Mouse (Mus musculus) gastrocnemius, postnatal 4 days (tissue): Measurements from ENCODE around the gene Zswim1. TPM values are rescaled to one million over a fixed set of nuclear protein-coding genes. Genes with fewer than 3 reads are reported as not detected.
"Not testable (repeated sequence)": the region's sequence is repeated elsewhere in the genome, so short reads cannot be mapped to it uniquely, and the experiment has no call there.

ENCODE experiments used
- DNase-seq, 2 experiments: peaks; one replicate each; pipeline ENCODE4 v3.0.0; 2021 to 2022; ENCODE audit warnings: low spot score in 2 of 2, mixed read lengths in 2 of 2
- total RNA-seq, 2 experiments: library from RNA; stranded (reverse); gene quantifications; 2 replicates each; pipeline ENCODE4 v1.2.3; 2021

Zswim1 gene
- total RNA-seq, 2 experiments from 2014 or later: 4.7 to 5.9 TPM

- DNase-seq: peak in 1 of 2 experiments; percentile 73
Measured at GRCm38 (mm10) chr2:164862179-164862861, 39.8 kb downstream of the Zswim1 start.

- not testable (repeated sequence) for DNase-seq
Measured at GRCm38 (mm10) chr2:164863411-164863810, 40.9 kb downstream of the Zswim1 start.

- DNase-seq: no peak
Measured at GRCm38 (mm10) chr2:164864593-164864992, 42.1 kb downstream of the Zswim1 start.

GRCm38 (mm10) chr2:164866741-164867551, 44.5 kb downstream of the Zswim1 start:
- DNase-seq: peak in 1 of 2 experiments; percentile 60

- no peak for DNase-seq
Measured at GRCm38 (mm10) chr2:164867566-164867965, 45.1 kb downstream of the Zswim1 start.

- no peak for DNase-seq
Measured at GRCm38 (mm10) chr2:164868491-164868890, 46.0 kb downstream of the Zswim1 start.

- DNase-seq: no peak
Measured at GRCm38 (mm10) chr2:164871602-164872303, 49.3 kb downstream of the Zswim1 start.

GRCm38 (mm10) chr2:164873621-164874020, 51.1 kb downstream of the Zswim1 start:
- no peak for DNase-seq

- peak in 1 of 2 experiments; percentile 29 for DNase-seq
Measured at GRCm38 (mm10) chr2:164874239-164874769, 51.8 kb downstream of the Zswim1 start.

GRCm38 (mm10) chr2:164875648-164876047, 53.2 kb downstream of the Zswim1 start:
- not testable (repeated sequence) for DNase-seq

Other genes starting within 250 kb of the Zswim1 start
- not detected for gene Spint3, start 249.2 kb upstream of the Zswim1 start, total RNA-seq
- not detected for gene Wfdc6a, start 237.2 kb upstream of the Zswim1 start, total RNA-seq
- not detected for gene Eppin, start 229.1 kb upstream of the Zswim1 start, total RNA-seq
- gene Wfdc6b, start 209.2 kb upstream of the Zswim1 start, total RNA-seq: not detected
- not detected for gene Wfdc8, start 209.1 kb upstream of the Zswim1 start, total RNA-seq
- gene Wfdc16, start 183.9 kb upstream of the Zswim1 start, total RNA-seq: not detected
- not detected for gene Wfdc10, start 166.6 kb upstream of the Zswim1 start, total RNA-seq
- gene Wfdc9, start 166.1 kb upstream of the Zswim1 start, total RNA-seq: not detected
- gene Wfdc11, start 148.6 kb upstream of the Zswim1 start, total RNA-seq: not detected
- not detected for gene Wfdc13, start 137.6 kb upstream of the Zswim1 start, total RNA-seq
- not detected for gene Spint4, start 124.2 kb upstream of the Zswim1 start, total RNA-seq
- gene Spint5, start 107.4 kb upstream of the Zswim1 start, total RNA-seq: not detected
- gene Wfdc3, start 76.8 kb upstream of the Zswim1 start, total RNA-seq: not detected
- 10 to 100 TPM; 40.8 to 40.9 TPM for gene Dnttip1, start 76.7 kb upstream of the Zswim1 start, total RNA-seq
- gene Ube2c, start 52.8 kb upstream of the Zswim1 start, total RNA-seq: 10 to 100 TPM; 26.8 to 34.0 TPM
- over 10,000 TPM; 10,138 to 10,688 TPM for gene Tnnc2, start 42.7 kb upstream of the Zswim1 start, total RNA-seq
- 10 to 100 TPM; 23.4 to 24.6 TPM for gene Snx21, start 36.9 kb upstream of the Zswim1 start, total RNA-seq
- 10 to 100 TPM; 12.8 to 14.0 TPM for gene Acot8, start 17.8 kb upstream of the Zswim1 start, total RNA-seq
- gene Zswim3, start 17.6 kb upstream of the Zswim1 start, total RNA-seq: 1 to 10 TPM; 1.5 to 1.6 TPM
- 1 to 10 TPM; 1.2 to 1.9 TPM for gene Spata25, start 5.9 kb downstream of the Zswim1 start, total RNA-seq
- 10 to 100 TPM; 75.0 to 82.3 TPM for gene Ctsa, start 10.2 kb downstream of the Zswim1 start, total RNA-seq
- 10 to 100 TPM; 38.5 to 41.9 TPM for gene Neurl2, start 10.8 kb downstream of the Zswim1 start, total RNA-seq
- 10 to 100 TPM in 1 of 2 experiments, 1 to 10 TPM in 1; 9.5 to 15.5 TPM for gene Pltp, start 35.0 kb downstream of the Zswim1 start, total RNA-seq
- 10 to 100 TPM; 42.1 to 43.3 TPM for gene Pcif1, start 56.6 kb downstream of the Zswim1 start, total RNA-seq
- gene Zfp335, start 89.1 kb downstream of the Zswim1 start, total RNA-seq: 10 to 100 TPM; 11.7 to 14.3 TPM
- gene Mmp9, start 118.1 kb downstream of the Zswim1 start, total RNA-seq: 1 to 10 TPM in 1 of 2 experiments, under 1 TPM in 1; 0.93 to 1.1 TPM
- under 1 TPM; 0.54 to 0.93 TPM for gene Slc12a5, start 138.1 kb downstream of the Zswim1 start, total RNA-seq
- 10 to 100 TPM; 31.4 to 34.4 TPM for gene Ncoa5, start 212.2 kb downstream of the Zswim1 start, total RNA-seq
- gene Cd40, start 232.9 kb downstream of the Zswim1 start, total RNA-seq: 1 to 10 TPM; 1.8 to 2.3 TPM